Mouse (Mus musculus): ENCODE data around the gene Vamp9.

GRCm38 (mm10) chr5:99976334-99976955 is 70.4 kb downstream of the Vamp9 start:
- no peak for TF ChIP-seq E2F4 (IDR thresholded peaks at IDR 0.05; ENCODE audit: borderline replicate concordance, low read depth, low read length)
- no peak for TF ChIP-seq MYC (IDR thresholded peaks at IDR 0.05; ENCODE audit: low read depth, low read length)
- TF ChIP-seq ZMIZ1 (IDR thresholded peaks at IDR 0.05; ENCODE audit: low read depth, low read length) = no peak
- TF ChIP-seq CTCF (IDR thresholded peaks at IDR 0.05 in 2 of 3, conservative IDR thresholded peaks at IDR 0.05 in 1 of 3; ENCODE audit: control insufficient read depth in 1 of 3, insufficient read depth in 1 of 3, low read depth in 2 of 3, low read length in 3 of 3, poor library complexity in 1 of 3, severe bottlenecking in 1 of 3) = no peak
- no peak for TF ChIP-seq SMC3 (IDR thresholded peaks at IDR 0.05; ENCODE audit: low read depth, low read length)
- no peak for TF ChIP-seq GATA1 (IDR thresholded peaks at IDR 0.05; ENCODE audit: low read depth, low read length)
- no peak for TF ChIP-seq POLR2A (IDR thresholded peaks at IDR 0.05; ENCODE audit: control insufficient read depth in 1 of 2, insufficient read depth in 1 of 2, low read depth in 1 of 2, low read length in 2 of 2, poor library complexity in 1 of 2)
- TF ChIP-seq EP300 (IDR thresholded peaks at IDR 0.05; ENCODE audit: low read depth in 1 of 2, low read length in 2 of 2) = no peak
- no peak for TF ChIP-seq RCOR1 (IDR thresholded peaks at IDR 0.05; ENCODE audit: low read depth, low read length)
